Mouse (Mus musculus): Measurements from ENCODE around the gene Aebp2.
A peak's percentile ranks its signal among the peaks of the same experiment; 100 is the strongest.

Aebp2 gene

DNA sequence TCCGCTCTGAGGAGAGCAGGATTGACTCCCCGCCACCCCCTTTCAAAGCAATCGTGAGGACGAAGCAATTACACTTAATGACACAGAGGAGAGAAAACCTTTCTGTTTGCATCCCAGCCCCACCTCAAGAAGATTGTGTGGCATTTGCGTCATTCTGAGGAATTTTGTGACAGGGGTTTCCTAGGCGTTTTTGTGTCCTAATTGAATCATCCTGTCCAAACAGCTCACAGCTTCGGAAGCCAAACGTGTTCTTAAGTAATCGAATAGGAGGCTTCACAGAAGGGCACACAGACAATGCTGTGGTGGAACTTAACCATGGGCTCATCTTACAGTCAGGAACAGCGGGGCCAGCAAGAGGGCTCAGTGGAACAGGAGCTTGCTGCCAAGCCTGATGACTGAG is 15.9 kb upstream of the Aebp2 start:
- peak; percentile 46 for DNase-seq (ENCODE audit: low spot score)

DNA sequence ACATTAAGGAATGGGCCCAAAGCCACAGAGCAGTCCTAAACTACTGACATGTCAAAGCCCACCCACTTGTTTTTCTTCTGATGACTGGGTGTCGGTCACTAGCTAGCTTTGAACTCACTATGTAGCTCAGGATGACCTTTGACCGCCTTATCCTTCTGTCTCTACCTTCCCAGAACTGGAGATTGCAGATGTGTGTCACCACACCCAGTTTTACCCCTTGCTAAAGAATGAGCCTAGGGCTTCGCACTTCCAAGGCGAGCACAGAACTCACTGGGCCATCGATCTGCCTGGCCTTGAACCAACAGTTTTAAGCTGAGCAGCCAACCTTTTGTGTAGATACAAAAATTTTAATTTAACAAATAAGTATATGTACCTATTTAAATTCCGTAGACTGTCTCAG is 13.8 kb upstream of the Aebp2 start:
- no peak for DNase-seq (ENCODE audit: low spot score)

- DNase-seq (ENCODE audit: low spot score) = no peak
Observed at GRCm38 (mm10) chr6:140609533-140609932, 12.9 kb upstream of the Aebp2 start.

GRCm38 (mm10) chr6:140610117-140610516 is 12.3 kb upstream of the Aebp2 start:
- no peak for DNase-seq (ENCODE audit: low spot score)

DNA sequence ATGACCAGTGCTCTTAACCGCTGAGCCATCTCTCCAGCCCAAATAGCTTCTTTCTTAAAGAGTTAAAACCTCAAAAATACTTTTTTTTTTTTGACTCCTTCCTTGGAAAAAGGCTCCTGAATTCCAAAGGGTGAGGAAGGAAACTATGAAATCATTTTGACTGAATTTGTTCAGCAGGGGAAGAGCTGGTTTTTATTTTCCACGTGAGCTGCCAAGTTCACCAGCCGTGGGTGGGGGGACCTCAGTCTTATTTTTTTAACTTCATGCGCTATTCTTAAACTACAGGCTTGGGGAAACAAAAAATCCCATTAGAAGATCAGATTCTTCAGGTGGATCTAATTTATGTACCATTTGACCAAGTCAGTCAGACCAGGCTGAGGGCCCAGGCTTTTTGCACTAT is 11.2 kb upstream of the Aebp2 start:
- DNase-seq (ENCODE audit: low spot score) = no peak

GRCm38 (mm10) chr6:140611893-140612473 is 10.5 kb upstream of the Aebp2 start:
- no peak for DNase-seq (ENCODE audit: low spot score)

GRCm38 (mm10) chr6:140613822-140614221 is 8.6 kb upstream of the Aebp2 start:
- no peak for DNase-seq (ENCODE audit: low spot score)

DNA sequence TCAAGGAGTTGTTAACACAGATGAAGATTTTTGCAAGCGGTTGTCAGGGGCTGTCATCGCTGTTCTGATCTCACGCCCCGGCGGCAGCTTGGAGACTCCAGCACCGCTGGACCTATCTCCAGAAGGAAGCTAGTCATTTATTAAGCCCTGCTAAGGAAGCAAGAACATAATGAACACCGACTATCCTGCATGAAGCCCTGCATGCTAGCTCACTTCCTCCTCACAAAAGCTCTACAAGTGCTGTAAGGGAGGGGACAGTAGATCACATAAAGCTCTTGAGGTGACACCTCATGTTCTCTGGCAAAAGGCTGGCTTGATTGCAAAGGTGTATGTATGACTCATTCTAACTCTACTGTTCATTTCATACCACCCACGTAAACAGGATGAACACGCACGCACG is 7.8 kb upstream of the Aebp2 start:
- DNase-seq (ENCODE audit: low spot score) = no peak

DNA sequence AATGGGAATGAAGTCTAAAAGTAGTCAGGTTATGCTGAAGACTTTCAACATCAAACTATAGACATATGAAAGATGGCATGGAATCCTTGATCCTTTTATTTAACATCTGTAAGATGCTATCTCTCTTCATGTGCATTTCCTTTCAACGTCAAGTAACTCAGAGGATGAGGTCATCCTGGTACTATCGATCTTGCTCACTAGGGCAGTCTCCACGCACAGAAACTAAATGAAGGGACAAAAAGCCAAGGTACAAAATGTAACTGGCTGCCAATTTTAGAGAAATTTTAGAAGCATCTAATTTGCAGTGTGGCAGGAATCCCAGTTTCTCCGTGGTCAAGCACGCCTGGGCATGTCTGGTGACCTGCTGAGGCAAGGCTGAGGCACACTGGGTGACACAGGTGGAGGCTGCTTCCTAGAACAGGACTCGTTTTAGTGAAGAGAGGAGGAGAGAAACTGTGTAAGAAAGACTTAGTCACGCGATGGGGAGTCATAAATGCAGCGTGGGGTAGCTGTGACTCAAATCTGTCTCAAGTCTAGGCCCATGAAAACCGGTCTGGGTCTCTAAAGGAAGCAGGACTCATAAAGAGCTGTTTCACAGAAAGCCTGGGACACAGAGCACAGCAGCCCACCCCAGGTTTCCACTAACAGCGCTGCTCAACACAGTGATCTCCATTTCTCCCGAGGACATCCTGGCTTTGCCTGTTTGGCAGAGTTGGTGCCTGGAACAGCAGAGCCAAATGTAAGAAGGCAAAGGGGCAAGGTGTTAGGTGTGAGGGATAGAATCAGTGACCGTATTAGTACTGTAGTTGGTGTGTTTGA is 1.7 kb upstream of the Aebp2 start:
- DNase-seq (ENCODE audit: low spot score) = no peak

DNA sequence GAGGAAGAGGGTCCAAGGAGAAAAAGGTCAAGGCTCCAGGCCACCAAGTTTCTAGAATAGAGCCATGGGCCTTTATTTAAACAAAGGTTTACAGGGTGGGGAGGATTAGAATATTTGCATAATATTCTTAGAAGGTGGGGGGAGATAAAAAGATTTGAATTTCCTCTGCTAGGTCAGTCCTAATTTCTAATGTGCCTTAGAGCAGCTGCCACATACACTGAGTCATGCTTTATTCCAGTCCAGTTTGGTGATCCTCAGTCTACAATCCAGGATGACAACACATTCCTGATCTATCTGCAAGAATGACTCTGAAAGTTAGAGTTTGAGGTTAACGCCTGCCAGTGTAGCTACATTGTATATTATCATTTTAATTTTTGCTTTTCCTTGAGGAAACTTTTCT is 841 bp upstream of the Aebp2 start:
- no peak for DNase-seq (ENCODE audit: low spot score)

DNA sequence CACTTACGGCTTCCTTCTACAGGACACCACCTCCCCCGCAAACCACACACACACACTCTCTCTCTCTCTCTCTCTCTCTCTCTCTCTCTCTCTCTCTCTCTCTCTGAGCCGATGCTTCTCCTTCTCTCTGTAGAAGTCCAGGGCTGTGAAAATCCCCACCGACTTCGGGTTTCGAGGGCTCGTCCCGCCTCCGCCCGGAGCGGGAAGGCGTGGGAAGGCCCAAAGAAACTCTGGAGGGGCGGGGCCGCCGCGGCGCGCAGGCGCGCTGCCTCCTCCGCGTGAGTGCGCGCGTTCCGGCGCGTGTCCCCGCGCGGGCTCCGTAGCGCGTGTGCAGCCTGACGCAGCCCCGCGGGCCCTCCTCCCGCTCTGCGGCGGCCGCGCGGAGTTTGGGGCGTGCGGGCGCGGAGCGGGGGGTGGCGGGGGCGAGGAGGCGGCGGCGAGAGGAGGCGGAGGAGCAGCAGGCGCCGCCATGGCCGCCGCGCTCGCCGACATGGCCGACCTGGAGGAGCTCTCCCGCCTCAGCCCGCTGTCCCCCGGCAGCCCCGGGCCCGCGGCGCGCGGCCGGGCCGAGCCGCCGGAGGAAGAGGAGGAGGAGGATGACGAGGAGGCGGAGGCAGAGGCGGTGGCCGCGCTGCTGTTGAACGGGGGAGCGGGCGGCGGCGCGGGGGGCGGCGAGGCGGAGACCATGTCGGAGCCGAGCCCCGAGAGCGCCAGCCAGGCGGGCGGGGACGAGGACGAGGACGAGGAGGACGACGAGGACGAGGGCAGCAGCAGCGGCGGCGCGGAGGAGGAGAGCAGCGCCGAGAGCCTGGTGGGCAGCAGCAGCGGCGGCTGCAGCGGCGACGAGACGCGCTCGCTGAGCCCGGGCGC is 998 bp downstream of the Aebp2 start:
- DNase-seq (ENCODE audit: low spot score) = peak; percentile 86

GRCm38 (mm10) chr6:140624096-140625051 is 1.9 kb downstream of the Aebp2 start:
- peak; percentile 25 for DNase-seq (ENCODE audit: low spot score)

GRCm38 (mm10) chr6:140629176-140629859 is 6.9 kb downstream of the Aebp2 start:
- DNase-seq (ENCODE audit: low spot score) = no peak

- no peak for DNase-seq (ENCODE audit: low spot score)
Observed at GRCm38 (mm10) chr6:140630306-140630705, 7.8 kb downstream of the Aebp2 start.

DNA sequence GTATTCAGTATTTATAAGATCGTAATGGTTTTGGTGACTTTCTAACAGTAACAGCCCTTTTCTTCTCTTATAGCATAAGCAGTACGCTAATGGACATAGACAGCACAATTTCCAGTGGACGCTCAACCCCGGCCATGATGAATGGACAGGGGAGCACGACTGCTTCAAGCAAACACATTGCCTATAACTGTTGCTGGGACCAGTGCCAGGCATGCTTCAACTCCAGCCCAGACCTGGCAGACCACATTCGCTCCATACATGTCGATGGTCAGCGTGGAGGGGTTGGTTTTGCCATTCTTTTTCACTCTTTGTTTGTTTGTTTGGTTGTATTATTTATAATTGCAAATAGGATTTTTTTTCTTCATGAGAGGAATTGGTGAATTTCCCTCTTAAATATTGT is 11.2 kb downstream of the Aebp2 start:
- no peak for DNase-seq (ENCODE audit: low spot score)

GRCm38 (mm10) chr6:140636290-140636689 is 13.8 kb downstream of the Aebp2 start:
- no peak for DNase-seq (ENCODE audit: low spot score)

DNA sequence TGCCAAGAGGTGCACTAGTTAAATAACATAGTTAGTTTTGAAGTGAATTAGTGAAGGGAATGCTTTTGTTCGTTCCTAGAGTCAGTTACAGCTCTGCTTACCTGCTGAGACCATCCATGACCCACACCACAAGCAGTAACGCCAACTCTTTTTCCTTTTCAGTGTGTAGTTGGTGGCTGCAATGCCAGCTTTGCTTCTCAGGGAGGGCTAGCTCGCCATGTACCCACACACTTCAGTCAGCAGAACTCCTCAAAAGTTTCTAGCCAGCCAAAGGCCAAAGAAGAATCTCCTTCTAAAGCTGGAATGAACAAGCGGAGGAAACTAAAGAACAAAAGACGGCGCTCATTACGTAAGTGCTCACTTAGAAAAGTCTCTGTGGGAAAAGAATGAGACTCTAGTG is 19.5 kb downstream of the Aebp2 start:
- DNase-seq (ENCODE audit: low spot score) = no peak

GRCm38 (mm10) chr6:140642655-140643054 is 20.2 kb downstream of the Aebp2 start:
- DNase-seq (ENCODE audit: low spot score) = no peak

DNA sequence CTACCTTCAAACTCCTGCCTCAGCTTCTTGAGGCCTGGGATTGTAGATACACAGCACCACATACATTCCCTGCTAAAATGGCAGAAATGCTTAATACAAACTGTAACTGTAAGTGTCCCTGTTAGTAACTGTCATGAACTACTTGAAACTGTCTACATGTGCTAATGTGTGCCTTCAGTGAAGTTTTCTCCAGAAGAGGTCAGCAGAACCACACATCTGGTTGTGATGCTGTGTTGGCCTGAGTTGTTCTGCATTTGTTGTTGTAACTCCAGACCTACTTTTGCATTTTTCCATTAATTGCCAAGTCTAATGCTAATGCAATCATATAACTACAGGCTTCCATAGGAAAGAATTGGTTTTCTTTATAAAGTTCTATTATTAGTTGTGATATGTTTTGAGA is 23.5 kb downstream of the Aebp2 start:
- DNase-seq (ENCODE audit: low spot score) = no peak

DNA sequence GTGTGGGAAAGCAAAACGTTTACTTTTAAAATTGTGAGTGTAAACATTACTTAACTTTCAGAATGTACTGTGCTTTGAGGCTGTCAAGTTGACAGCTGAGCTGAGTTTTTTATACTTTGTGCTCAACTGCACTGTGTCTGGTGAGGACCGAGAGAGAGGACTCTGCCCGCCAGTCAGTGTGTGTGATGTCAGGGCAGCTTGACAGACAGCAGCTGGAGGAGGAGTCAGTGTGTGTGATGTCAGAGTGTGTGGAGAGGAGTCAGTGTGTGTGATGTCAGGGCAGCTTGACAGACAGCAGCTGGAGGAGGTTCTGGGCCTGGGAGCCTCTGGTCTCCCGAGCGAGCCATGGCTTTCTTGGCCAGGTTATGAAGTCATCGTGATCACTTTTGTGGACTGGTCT is 24.4 kb downstream of the Aebp2 start:
- no peak for DNase-seq (ENCODE audit: low spot score)

DNA sequence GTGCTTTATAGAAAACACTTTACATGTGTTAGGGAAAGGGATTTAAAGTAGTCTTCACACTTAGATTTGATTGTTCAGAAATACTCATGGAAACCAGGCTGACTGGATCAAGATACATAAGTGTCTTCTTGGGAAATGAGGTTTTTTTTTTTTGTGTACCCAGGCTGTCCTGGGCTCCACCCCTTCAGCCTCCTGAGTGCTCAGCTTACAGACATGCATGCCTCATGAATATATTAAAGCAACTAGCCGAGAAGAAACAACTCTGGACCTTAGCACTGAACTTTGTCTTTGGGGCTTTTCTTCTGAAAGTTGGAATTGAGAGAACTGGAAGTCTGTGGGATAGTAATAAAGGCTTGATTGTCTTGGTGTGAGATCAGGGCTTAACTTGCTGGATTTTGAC is 27.3 kb downstream of the Aebp2 start:
- no peak for DNase-seq (ENCODE audit: low spot score)

Data from embryo, embryonic 10 days (tissue).